Mouse (Mus musculus) heart, adult 8-10 months (tissue): ENCODE results near the gene Fbxl17. TPM values are rescaled to one million over a fixed set of nuclear protein-coding genes. Genes with fewer than 3 reads are reported as not detected.

Experiments used
- DNase-seq: peaks from one replicate; pipeline ENCODE4 v3.0.0; 2022; ENCODE audit warnings: low spot score
- total RNA-seq, 4 experiments: library from RNA; stranded (reverse); gene quantifications; 2 replicates each; pipeline ENCODE4 v1.2.4; 2022

The Fbxl17 gene
- 10 to 100 TPM; 25.4 to 29.0 (median 28.2) TPM for total RNA-seq

GRCm38 (mm10) chr17:63499636-63500155 lies at the start of gene Fbxl17:
Fbxl17 (minus strand) TSS chr17:63500017.
- no peak for DNase-seq

GRCm38 (mm10) chr17:63547465-63547864 lies 47.6 kb upstream of the Fbxl17 start:
- DNase-seq = peak; percentile 3

DNA sequence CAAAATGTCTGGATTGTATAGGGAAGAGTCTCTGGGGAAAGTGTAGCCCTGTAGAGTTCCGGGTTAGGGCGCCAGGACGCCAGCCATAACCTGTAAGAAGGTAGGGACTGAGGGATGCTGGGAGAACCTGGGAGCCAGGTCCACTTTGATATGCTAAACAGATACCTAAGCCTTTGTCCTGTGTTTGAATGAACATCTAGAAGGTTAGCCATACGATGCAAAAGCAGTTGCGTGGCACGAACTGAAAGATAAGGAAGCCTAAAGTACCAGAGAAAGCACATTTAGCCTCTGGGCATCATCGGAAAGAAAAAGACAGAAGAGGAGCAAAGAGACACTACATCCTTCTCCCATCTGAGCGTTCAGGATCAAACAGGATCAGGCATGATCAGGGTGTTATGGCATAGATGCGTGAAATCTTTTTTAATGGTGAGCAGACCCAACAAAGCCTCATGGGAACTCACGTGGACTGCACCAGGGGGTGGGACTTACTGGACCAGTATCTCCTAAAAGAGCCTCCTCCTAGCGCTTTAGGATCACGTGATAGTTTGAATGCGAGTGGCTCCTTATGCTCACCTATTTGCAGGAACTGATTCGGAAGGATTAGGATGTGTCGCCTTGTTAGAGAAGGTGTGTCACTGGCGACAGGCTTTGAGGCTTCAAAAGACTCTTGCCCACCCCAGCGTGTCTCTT lies 34.9 kb upstream of the Fbxl17 start:
- no peak for DNase-seq

DNA sequence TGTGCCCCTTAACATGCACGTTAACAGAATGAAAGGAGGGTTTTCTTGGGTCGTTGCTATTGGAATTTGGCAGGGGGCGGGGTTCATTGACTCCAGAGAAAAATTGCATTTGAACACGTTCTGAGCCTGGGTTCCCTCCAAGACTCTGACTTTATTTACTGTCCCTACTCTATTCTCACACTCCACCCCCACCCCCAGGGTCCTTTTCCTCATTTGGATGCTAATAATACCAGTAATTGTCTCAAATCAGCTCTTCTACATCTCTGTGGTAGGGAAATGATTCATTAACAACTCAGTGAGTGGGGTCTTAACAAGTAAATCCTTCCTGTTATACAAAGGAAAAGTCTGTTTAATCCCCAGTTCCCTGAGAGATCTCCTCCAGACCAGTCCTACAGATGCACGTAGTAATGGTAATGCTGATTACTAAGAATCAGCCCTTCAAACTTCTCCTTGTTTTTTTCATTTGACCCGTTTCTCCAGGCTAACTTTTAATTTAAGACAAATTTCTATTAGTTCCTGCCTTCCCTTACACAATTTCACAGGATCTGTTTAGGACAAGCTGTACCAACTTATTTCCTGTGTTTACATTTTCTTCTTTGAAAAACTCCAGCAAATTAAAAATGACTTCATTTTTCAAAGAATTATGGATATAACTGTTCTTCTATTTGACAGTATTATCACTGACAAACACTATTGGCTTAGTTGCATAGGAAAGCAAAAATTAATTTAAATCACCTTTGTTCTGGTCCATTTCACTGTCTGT lies 33.4 kb upstream of the Fbxl17 start:
- no peak for DNase-seq

GRCm38 (mm10) chr17:63529476-63529875 lies 29.7 kb upstream of the Fbxl17 start:
- no peak for DNase-seq

DNA sequence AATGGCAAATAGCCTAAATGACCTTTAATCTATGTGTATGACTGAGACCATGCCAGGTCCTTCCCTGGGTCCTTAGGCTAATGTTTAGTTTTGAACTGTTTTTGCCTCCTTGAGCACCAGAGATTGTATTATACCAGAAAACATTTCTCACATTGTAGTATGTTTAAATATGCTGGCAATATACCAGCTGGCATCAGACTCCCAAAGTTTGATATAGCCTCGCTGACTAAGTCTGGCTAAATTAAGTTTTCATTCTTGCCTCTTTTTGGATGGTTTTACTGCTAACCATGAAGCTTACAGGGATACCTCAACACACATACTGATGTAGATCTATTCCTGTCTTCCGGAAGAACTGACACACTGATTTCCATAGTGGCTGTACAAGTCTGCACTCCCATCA lies 20.9 kb upstream of the Fbxl17 start:
- no peak for DNase-seq

- no peak for DNase-seq
Observed at GRCm38 (mm10) chr17:63510451-63510850, 10.6 kb upstream of the Fbxl17 start.

GRCm38 (mm10) chr17:63501091-63501490 lies 1.3 kb upstream of the Fbxl17 start:
- no peak for DNase-seq

GRCm38 (mm10) chr17:63500156-63500834 lies 478 bp upstream of the Fbxl17 start:
- DNase-seq = peak; percentile 85

- DNase-seq = peak; percentile 35
Observed at GRCm38 (mm10) chr17:63498717-63499635, 841 bp downstream of the Fbxl17 start.

- DNase-seq = no peak
Observed at GRCm38 (mm10) chr17:63498182-63498716, 1.6 kb downstream of the Fbxl17 start.

DNA sequence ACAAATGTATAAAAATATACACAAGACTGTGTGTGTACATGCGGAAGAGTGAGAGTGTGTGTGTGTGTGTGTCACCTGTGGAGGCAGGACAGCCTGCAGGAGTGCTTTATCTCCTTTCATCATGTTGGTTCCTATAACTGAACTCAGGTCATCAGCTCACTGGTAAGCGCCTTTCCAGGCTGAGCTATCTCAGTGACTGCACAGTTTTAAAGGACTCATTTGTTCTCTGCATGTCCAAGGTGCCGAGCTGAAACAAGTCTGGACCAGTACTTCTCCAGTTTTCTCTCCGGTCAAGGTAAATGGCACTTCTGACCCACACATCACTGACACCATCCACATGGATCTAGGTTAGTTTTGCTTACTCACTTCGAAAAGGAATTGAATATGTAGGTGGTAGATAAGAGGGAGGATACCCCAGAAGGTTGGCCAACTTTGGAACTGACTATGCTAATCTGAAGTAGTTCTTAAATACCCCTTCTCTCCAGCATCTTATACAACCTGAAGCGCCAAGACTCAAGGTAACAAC lies 2.5 kb downstream of the Fbxl17 start:
- no peak for DNase-seq

- DNase-seq = no peak
Observed at GRCm38 (mm10) chr17:63496153-63496552, 3.7 kb downstream of the Fbxl17 start.

DNA sequence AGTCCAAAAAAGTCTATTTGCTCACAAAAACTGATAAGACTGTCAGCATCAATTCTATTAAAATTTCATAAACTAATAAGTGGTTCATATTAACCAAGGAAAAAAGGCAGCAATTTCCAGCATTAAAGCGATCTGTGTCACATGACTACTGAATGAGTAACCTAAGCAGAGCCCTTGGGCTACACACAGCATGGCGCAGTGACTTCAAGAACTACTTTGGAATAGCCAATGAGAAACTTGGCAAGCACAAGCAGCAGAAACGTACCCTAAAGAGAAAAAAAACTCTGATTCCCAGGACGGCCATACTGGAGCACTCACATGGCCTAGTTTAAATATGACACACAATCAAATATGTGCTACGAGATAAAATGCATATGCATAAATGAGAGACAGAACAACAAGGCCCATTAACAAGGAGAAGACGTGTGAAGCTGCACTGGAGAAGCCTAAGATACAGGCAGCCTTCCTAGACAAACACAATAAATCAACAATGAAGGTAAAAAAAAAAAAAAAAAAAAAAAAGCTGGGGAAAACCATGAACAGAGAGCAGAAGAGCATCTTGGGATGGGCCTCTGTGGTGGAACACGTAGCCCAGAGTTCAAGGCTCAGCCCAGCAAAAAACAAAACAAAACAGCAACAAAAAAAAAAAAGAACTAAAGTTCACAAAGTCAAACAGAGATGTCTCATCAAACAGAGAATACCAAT lies 5.8 kb downstream of the Fbxl17 start:
- no peak for DNase-seq

- no peak for DNase-seq
Observed at GRCm38 (mm10) chr17:63493274-63493673, 6.5 kb downstream of the Fbxl17 start.

- DNase-seq = no peak
Observed at GRCm38 (mm10) chr17:63492665-63493273, 7.0 kb downstream of the Fbxl17 start.

DNA sequence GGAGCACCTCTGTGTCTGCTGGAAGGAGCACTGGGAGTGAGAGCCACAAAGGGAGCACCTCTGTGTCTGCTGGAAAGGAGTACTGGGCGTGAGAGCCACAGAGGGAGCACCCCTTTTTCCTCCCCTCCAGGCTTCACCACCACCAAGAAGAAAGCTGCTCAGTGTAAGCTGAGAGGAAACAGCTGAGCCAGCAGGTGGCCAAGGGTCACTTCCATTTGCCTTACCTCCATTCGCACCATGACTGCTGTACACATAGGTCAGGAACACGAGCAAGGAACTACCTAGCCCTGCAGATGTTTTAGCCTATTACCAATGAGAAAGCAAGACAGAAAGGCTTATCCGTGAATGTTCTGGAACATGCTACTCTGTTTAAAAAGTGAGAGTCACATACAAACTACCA lies 10.3 kb downstream of the Fbxl17 start:
- no peak for DNase-seq

- peak; percentile 71 for DNase-seq
Observed at GRCm38 (mm10) chr17:63467866-63468265, 32.0 kb downstream of the Fbxl17 start.

DNA sequence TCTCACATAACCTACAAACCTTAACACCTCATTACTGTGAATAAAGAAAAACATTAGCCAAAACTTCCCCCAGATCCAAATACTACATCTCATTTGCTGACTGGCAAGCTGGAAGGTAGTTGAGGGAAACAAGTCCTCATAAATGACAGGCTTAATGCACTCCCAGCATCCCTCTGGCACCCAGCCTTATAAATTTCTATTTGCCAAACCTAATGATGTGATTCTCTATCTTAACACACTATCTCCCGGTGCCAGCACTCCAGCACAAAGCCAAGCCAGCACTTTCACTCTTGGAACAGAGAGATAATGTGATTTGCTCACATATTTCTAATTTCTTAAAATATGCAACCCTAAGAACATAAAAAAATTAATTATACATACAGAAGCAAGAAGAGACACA lies 34.6 kb downstream of the Fbxl17 start:
- DNase-seq = no peak

- DNase-seq = no peak
Observed at GRCm38 (mm10) chr17:63462512-63462911, 37.3 kb downstream of the Fbxl17 start.
